Mouse (Mus musculus) limb, embryonic 14.5 days (tissue): Measurements from ENCODE around the gene Alg6. TPM values are rescaled to one million over a fixed set of nuclear protein-coding genes. Genes with fewer than 3 reads are reported as not detected.

ENCODE experiments used
- ATAC-seq: fragments of 200-750 bp; cut with Nextera tagmentation; 2 replicates; pipeline ENCODE4 v1.8.0; 2017; ENCODE audit warnings: low read depth, moderate number of reproducible peaks, moderate TSS enrichment; ENCODE audit not compliant: low FRiP score
- DNase-seq: peaks from one replicate; pipeline ENCODE4 v3.0.0-alpha.2; 2015; ENCODE audit warnings: low spot score
- H3K27ac ChIP-seq: fragments of 300-500 bp; sonication (generic); replicated peaks from 2 replicates; pipeline ENCODE4 v1.5.1; 2014; ENCODE audit warnings: low read depth, mild to moderate bottlenecking, low read length, moderate library complexity, mixed read lengths
- H3K27me3 ChIP-seq: fragments of 300-500 bp; sonication (generic); 2 replicates; pipeline ENCODE4 v1.6.1; 2014; ENCODE audit warnings: low read length, mixed read lengths; ENCODE audit not compliant: control insufficient read depth, insufficient read depth
- H3K36me3 ChIP-seq: fragments of 300-500 bp; sonication (generic); 2 replicates; pipeline ENCODE4 v1.6.1; 2014; ENCODE audit warnings: mild to moderate bottlenecking, low read length, moderate library complexity, mixed read lengths; ENCODE audit not compliant: control insufficient read depth, insufficient read depth
- H3K4me1 ChIP-seq: fragments of 300-500 bp; sonication (generic); 2 replicates; pipeline ENCODE4 v1.6.1; 2014; ENCODE audit warnings: antibody characterized with exemption, low read length, mixed read lengths; ENCODE audit not compliant: control insufficient read depth, insufficient read depth
- H3K4me2 ChIP-seq: fragments of 300-500 bp; sonication (generic); replicated peaks from 2 replicates; pipeline ENCODE4 v1.6.1; 2014; ENCODE audit warnings: low read depth, mild to moderate bottlenecking, low read length, moderate library complexity; ENCODE audit not compliant: severe bottlenecking
- H3K4me3 ChIP-seq: fragments of 300-500 bp; sonication (generic); replicated peaks from 2 replicates; pipeline ENCODE4 v1.5.1; 2014; ENCODE audit warnings: low read length
- H3K9ac ChIP-seq: fragments of 300-500 bp; sonication (generic); 2 replicates; pipeline ENCODE4 v1.6.1; 2014; ENCODE audit warnings: mild to moderate bottlenecking, low read depth, low read length, moderate library complexity; ENCODE audit not compliant: severe bottlenecking
- H3K9me3 ChIP-seq: fragments of 300-500 bp; sonication (generic); 2 replicates; pipeline ENCODE4 v1.6.1; 2016; ENCODE audit warnings: low read length; ENCODE audit not compliant: control insufficient read depth
- POLR2A ChIP-seq: fragments of 200-500 bp; IDR thresholded peaks from 2 replicates; pipeline ENCODE4 v1.8.0; 2012; ENCODE audit warnings: inconsistent platforms, mild to moderate bottlenecking, moderate library complexity, borderline replicate concordance; ENCODE audit not compliant: insufficient read depth, insufficient read length; ENCODE audit errors: extremely low read depth
- WGBS: fragments of 180-500 bp; shearing (Covaris S2); extraction: QIAGEN DNeasy Blood & Tissue Kit; methylation state at CpG from one replicate; pipeline ENCODE4 v1.1.7; 2014; 5-methylcytosine and 5-hydroxymethylcytosine counted together
- polyA plus RNA-seq, 2 experiments: library from polyadenylated mRNA; depleted of rRNA in 1 of 2; stranded (reverse) in 1 of 2; unstranded in 1 of 2; fragments of >200 nt; fragmentation: Nextera tagmentation in 1 of 2; extraction: Ambion mirVana in 1 of 2; gene quantifications; 2 replicates each; pipeline versions ENCODE4 v1.2.1 to v1.2.3; 2012 to 2014

Alg6 gene
- polyA plus RNA-seq, 2 experiments = 17.4 to 20.7 TPM

GRCm38 (mm10) chr4:99712583-99713183, 2.8 kb upstream of the Alg6 start:
- Histone ChIP-seq H3K36me3 (no peaks in the 10 kb centered on the region), H3K27me3 (no peaks in the 10 kb centered on the region), H3K9me3 (no peaks in the 10 kb centered on the region), H3K4me3 (no peak overlapping the region), H3K27ac (no peak overlapping the region), H3K4me1 (no peaks in the 10 kb centered on the region), H3K4me2 (no peak overlapping the region), H3K9ac (no peak overlapping the region)
- TF ChIP-seq POLR2A = no peak
- 82% methylated on average over 6 of the region's 6 CpGs for WGBS
- ATAC-seq (no peak), DNase-seq (no peak)

DNA sequence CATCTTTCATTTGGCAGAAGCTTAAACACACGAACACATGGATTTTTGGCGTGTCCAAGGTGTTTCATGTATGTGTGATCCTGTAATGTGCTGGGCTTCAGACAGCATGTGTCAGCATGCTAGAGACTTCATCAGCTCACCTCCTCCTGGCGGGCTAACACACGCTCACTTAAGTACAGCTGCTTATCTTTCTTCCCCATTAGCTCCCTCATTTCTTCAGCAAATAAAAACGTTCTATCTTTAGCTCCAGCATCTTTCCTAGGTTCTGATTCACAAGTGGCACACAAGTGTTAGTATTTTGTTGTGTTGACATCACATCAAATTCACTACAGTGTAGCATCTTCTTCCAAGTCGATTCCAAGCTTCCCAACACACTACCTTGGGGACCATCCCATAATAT, 1.5 kb upstream of the Alg6 start:
- no peak overlapping the region for H3K9ac ChIP-seq
- ATAC-seq (no peak), DNase-seq (no peak)
- no peak overlapping the region for H3K4me2 ChIP-seq
- H3K27ac ChIP-seq = no peak overlapping the region
- H3K4me3 ChIP-seq = no peak overlapping the region
- no peak for TF ChIP-seq POLR2A
- 0 out of 2 replicates have a peak, but pooled peaks cover 2% of the 10 kb centered on the region for H3K36me3 ChIP-seq
- H3K27me3 ChIP-seq = no peaks in the 10 kb centered on the region
- H3K9me3 ChIP-seq = no peaks in the 10 kb centered on the region
- 87% methylated on average over 6 of the region's 6 CpGs for WGBS
- no peaks in the 10 kb centered on the region for H3K4me1 ChIP-seq

DNA sequence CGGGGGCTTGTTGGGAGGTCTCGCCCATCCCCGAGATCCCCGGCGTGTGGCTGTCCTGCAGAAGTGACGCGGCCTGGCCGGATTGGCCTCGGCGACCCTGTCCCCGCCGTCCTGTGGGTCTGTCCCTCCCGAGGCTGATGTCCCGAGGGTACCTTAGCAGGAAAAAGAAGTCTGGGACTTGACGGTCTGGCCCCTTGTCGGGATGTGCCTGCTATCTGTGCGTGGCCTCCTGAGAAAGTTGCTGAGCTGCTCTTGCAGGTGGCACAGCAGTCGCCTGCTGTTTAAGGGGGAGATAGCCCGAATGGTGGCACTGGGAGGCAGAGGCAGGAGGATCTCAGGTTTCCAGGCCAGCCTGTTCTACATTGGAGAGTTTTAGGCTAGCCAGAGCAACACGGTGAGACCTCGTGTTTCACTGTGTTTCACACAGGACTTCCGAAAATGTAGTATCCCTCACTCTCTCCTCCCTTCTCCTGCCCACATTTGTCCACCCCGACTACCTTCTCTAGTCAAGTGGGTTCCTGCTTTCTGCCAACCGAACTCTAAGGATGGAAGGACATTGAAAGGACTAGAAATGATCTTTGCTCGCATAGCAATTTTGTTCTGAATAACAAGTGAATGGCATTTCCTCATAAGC, 436 bp downstream of the Alg6 start:
- Histone ChIP-seq H3K4me2 (peak overlapping the region; percentile 72), H3K9me3 (no peaks in the 10 kb centered on the region), H3K9ac (peak overlapping the region; percentile 85), H3K4me3 (peak overlapping the region; percentile 79), H3K36me3 (peaks cover 16% of the 10 kb centered on the region), H3K27me3 (no peaks in the 10 kb centered on the region), H3K27ac (peak overlapping the region; percentile 65), H3K4me1 (no peaks in the 10 kb centered on the region)
- ATAC-seq = peak; percentile 2; the same call in 1 of the 2 replicates
- DNase-seq = no peak
- 26% methylated on average over 25 of the region's 25 CpGs for WGBS
- no peak for TF ChIP-seq POLR2A

GRCm38 (mm10) chr4:99717905-99718304, 2.4 kb downstream of the Alg6 start:
- Histone ChIP-seq H3K4me3 (no peak overlapping the region), H3K4me2 (no peak overlapping the region), H3K9me3 (no peaks in the 10 kb centered on the region), H3K36me3 (peaks cover 25% of the 10 kb centered on the region), H3K4me1 (no peaks in the 10 kb centered on the region), H3K9ac (no peak overlapping the region), H3K27ac (no peak overlapping the region), H3K27me3 (no peaks in the 10 kb centered on the region)
- DNase-seq (no peak), ATAC-seq (no peak)
- TF ChIP-seq POLR2A = no peak
- WGBS = 74% methylated on average over 4 of the region's 4 CpGs

DNA sequence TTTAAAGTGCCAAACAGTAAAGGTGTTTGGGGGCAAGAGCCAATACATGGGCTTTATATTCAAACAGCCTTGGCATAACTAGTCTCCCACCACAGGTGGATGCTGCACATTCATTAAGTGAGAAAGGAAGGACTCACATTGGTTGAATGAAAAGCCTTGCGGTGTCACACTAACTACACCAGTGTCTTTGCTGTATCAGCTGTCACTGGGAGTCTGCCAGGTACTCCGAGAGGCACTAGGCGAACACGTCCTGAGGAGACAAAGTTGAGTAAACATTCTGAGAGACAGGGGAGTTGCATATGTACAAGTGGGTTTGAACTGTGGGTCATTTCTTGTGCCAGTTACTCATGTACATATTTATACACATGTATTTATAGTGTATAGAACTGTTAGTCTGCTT, 8.9 kb downstream of the Alg6 start:
- no peaks in the 10 kb centered on the region for H3K9me3 ChIP-seq

More for the DNA sequence above, 8.9 kb downstream of the Alg6 start:
- no peak for DNase-seq
- Histone ChIP-seq H3K9ac (no peak overlapping the region), H3K36me3 (peaks cover 45% of the 10 kb centered on the region), H3K27ac (no peak overlapping the region), H3K4me1 (no peaks in the 10 kb centered on the region), H3K27me3 (no peaks in the 10 kb centered on the region), H3K4me2 (no peak overlapping the region), H3K4me3 (no peak overlapping the region)
- ATAC-seq = no peak
- TF ChIP-seq POLR2A = no peak
- 93% methylated on average over 4 of the region's 4 CpGs for WGBS
